Mouse (Mus musculus): Measurements from ENCODE around the gene Dhx34.

Gene Dhx34

DNA sequence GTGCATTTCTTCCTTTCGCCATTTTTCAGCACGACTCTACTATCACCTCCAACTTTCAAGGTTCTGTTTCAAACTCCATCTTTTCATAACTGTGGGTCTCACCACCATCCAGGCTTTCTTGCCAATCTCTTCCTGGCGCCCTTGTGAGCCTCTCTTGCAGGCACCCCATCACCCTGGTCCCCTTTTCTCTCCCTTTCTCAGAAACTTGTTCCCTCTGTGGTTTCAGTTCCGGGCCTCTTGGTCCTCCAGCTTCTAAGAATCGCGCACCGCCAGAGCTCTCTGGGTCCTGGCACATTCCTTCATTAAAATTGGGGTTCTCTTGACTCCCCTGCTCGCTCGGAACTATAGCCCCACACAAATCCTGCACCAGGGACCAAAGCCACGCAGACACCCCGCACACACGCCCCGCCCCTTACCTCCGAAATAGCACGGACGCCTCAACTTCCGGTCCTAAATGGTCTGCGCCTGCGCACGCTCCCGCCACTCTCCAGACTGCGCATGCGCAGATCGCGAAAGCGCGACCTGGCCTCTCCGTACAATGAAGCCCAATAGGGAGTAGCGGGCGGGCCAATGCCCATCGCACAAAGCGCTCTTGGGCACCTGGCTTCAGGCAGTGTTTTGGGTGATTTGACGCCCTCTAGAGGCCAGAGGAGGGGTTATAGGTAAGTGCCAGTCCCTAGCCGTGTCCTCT lies at the start of gene Dhx34:
Gene Dhx34 (minus strand): TSS at position 456 of the 691 bp plus-strand sequence.
- no peak for TF ChIP-seq GATA4 (IDR thresholded peaks at IDR 0.05; ENCODE audit: insufficient replicate concordance, low read length)

DNA sequence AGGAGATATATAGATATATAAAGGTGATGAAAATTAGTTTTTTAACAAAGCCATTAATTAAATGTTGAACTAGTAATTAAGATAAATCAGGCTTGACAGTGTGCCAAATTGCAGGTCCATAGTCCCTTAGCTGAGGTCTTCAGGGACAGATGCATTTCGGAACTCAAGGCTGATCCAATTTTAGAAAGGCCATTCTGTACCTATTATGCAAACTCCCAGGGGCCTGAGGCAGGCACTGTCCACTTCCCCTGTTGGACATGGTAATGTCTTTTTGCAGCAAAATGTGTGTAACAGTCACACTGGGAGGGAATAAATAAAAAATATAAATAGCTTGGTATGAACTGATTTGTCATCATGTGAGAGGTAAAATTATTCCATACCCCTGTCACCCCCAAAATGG lies 49.3 kb upstream of the Dhx34 start:
- no peak for TF ChIP-seq GATA4 (IDR thresholded peaks at IDR 0.05; ENCODE audit: insufficient replicate concordance, low read length)

DNA sequence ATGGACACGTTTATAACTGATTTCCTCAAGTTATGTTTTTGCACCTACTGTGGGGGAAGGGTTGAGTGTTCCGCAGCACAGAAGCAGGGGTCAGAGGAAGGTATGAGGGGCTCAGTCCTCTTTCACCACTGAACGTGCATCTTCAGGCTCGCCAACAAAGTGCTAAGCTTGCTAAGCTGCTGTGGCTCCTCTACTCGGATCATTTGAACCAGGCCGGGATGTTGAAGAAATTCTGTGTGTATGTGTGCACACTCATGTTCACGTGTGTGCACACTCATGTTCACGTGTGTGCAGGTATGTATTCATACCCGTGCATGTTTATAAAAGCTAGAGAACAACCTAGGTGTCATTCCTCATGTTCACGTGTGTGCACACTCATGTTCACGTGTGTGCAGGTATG lies 44.0 kb upstream of the Dhx34 start:
- TF ChIP-seq GATA4 (IDR thresholded peaks at IDR 0.05; ENCODE audit: insufficient replicate concordance, low read length), result no peak

DNA sequence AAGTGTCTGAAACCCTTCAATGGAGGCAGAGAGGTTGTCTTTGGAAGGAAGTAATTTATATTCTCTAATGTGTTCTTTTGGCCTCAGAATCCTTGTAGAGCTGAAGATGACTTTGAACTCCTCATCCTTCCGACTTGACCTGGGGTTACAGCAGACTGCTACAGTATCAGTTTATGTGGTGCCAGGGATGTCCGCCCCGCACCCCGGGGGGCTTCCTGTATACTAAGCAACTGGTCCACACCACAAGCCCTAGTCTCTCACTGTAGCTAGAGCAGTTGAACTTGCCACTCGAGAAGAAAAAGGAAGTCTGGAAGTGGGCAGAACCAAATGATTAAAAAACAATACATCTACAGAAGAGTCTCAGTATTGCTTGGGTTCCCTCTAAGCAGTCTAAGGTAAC lies 42.0 kb upstream of the Dhx34 start:
- no peak for TF ChIP-seq GATA4 (IDR thresholded peaks at IDR 0.05; ENCODE audit: insufficient replicate concordance, low read length)

DNA sequence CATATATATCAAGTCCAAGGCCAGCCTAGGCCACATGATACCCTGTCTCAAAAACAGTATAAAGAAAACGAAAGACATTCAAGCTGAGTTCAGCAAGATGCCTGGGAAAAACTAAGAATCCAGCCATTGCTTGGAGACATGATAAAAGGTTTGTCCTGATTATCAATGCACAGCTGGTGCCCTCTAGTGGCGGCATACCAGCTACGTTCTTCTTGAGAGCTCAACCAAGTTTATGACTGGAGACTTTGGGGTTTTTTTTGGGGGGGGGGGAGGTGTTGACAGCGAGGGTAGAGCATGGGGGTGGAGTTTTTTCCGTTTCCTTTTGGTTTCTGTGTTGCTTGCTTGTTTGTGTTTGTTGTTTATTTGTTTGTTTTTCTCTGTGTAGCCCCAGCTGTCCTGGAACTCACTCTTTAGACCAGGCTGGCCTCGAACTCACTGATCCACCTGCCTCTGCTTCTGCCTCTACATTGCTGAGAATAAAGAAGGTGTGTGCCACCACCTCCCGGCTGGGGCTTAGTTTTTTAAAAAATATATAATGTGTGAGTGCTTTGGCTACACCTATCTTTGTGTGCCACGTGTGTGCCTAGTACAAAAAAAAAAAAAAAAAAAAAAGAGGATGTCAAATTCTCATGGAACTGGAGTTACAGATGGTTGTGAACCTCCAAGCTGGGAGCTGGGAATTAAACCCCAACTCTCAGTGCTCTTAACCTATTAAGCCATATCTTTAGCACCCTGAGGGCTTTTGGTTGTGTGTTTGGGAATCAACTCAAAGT lies 41.4 kb upstream of the Dhx34 start:
- peak; percentile 44; the same call in 1 of the 2 replicates for TF ChIP-seq GATA4 (IDR thresholded peaks at IDR 0.05; ENCODE audit: insufficient replicate concordance, low read length)

DNA sequence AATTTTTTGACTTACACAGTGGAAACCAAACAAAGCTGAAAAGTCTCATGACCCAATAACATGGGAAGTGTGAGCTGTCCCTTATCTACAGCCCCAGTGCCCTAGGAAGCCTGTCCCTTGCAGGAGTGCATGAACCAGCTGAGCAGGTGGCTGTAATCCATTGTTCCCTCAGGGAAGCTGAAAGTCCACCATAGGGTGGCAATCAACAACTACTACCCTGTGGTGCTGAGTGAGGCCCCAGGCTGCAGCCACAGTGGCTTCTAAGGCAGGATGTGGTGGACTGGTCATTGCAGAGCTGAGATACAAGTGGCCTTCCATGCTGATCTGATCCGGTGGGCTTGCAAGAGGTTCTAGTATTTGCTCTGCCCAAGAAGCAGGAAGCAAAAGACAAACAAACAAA lies 39.3 kb upstream of the Dhx34 start:
- TF ChIP-seq GATA4 (IDR thresholded peaks at IDR 0.05; ENCODE audit: insufficient replicate concordance, low read length), result peak; percentile 18; the same call in 1 of the 2 replicates

DNA sequence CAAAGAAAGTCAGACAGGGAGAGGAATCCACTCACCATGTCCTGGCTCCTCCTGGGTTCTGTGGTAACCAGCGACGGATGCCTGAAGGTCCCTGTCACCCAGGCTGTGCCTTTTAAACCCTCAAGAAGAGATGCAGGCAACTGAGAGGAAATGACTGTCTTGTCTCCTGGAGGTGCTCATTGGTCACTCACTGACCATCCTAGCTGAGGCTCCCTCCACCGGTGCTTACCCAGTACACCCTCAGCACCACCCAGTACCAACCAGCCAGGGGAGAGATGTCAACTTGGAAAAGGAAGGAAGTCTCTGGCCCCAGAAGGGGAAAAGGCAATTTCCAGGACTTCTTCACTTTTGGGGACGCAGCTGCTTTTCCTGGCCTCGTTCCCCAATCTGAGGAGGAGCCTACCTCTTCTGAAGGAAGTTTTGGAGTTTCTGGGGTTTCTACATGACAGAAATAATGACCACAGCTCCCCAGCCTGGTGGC lies 37.3 kb upstream of the Dhx34 start, which contains the start of gene C5ar1:
Gene C5ar1 (minus strand): TSS at position 431 of the 481 bp plus-strand sequence.
- no peak for TF ChIP-seq GATA4 (IDR thresholded peaks at IDR 0.05; ENCODE audit: insufficient replicate concordance, low read length)

DNA sequence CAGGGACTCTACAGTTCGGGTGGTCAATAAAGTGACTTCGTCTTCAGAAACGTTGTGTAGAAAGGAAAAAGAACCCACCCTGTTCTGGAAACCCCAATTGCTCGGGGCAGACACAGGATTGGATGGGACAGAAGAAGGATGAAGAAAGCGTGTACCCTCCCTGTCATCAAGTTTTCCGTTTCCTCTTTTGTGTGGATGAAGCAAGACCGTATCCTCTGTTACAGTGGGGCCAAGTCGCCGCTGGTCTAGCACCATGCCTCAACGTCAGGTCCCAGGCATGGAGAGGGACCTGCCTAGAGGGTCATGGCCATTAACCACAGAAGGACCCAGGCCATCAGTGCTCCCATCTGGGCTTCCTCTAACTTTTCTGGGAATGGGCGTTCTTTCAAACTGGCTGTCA lies 36.0 kb upstream of the Dhx34 start:
- no peak for TF ChIP-seq GATA4 (IDR thresholded peaks at IDR 0.05; ENCODE audit: insufficient replicate concordance, low read length)

DNA sequence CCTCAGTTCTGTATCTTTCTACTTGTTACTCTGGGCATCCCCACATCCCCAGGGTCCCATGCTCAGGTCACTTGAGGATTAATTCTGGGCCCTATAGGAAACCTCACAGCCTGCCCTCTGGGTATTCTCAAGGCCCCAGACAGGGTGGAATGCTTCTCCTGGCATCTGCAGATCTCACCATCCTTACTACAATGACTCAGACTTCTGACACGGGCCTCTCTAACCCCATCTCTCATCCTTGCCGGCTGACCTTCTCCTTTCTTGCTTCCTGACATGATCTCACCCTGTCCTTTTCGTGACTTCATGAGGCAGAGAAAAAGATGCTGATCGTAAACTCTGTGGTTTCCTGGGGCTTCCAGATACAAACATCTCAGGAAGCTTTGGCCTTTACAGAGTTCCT lies 32.4 kb upstream of the Dhx34 start:
- no peak for TF ChIP-seq GATA4 (IDR thresholded peaks at IDR 0.05; ENCODE audit: insufficient replicate concordance, low read length)

DNA sequence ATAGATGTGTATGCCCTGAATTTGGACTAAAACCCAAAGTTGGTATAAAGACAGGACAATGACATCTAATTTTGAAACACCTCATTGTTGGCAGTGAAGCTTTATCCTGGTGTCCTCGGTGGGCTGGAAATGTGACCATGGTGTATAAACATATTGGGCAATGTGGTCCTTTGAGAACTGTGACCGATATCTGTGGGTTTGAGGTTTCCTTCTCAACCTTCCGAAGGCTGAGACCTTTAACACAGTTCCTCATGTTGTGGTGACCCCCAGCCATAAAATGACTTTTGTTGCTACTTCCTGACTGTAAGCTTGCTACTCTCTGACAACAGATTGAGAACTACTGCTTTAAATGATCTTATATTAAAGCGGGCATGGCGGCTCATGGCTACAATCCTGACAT lies 28.9 kb upstream of the Dhx34 start:
- TF ChIP-seq GATA4 (IDR thresholded peaks at IDR 0.05; ENCODE audit: insufficient replicate concordance, low read length), result no peak

DNA sequence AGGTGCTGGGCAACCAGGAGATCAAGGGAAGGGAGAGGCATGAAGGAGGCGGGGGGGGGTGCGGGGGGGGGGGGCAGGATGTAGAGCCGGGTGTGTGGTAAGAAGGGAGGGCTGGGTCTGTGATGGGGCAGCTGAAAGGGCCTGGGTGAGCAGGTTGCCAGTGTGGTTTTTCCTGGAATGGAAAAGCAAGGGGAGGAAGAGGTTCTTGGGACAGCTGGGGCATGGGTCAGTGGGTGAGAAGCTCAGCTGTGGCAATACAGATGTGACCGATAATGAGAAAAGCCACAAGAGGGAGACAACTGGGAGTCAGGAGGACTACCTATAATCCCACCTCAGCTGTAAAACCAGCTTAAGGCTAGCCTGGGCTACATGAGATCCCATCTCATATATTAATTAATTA lies 24.1 kb upstream of the Dhx34 start:
- no peak for TF ChIP-seq GATA4 (IDR thresholded peaks at IDR 0.05; ENCODE audit: insufficient replicate concordance, low read length)

DNA sequence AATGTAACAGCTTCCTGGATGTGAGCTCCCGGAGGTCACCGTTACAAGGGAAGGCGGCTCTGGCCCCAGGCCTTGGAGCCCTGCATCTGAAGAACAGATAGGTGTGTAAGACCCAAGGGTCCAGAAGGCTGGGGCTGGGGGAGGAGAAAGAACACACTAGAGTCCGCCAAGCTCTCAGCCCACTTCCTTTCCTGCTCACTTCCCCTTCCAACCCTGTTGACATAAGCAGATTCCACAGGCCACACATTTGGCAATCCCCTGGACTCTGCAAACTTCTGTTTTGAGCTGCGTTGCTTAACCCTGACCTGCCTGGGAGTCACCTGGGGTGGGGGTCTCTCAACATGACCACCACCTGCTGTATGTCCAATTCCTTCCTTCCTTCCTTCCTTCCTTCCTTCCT lies 22.2 kb upstream of the Dhx34 start, which contains the start of gene C5ar2:
Gene C5ar2 (minus strand): TSS at position 88 of the 400 bp plus-strand sequence.
- no peak for TF ChIP-seq GATA4 (IDR thresholded peaks at IDR 0.05; ENCODE audit: insufficient replicate concordance, low read length)

DNA sequence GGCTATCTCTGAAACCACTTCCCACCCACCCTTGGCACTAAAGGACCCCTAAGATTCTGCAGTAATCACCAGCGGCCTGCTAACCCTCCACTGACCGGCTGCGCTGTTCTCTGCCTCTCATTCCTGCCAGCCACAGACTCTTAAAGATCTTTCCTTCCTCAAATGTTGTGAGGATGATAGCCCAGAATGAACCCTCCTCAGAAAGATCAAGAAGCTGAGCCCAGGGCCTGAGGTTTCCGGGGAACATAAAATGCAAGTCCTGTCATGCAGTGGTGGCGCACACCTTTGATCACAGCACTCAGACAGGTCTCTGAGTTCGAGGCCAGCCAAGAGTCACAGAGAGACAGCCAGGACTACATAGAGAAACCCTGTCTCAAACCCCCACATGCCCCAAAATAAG lies 20.4 kb upstream of the Dhx34 start:
- no peak for TF ChIP-seq GATA4 (IDR thresholded peaks at IDR 0.05; ENCODE audit: insufficient replicate concordance, low read length)

DNA sequence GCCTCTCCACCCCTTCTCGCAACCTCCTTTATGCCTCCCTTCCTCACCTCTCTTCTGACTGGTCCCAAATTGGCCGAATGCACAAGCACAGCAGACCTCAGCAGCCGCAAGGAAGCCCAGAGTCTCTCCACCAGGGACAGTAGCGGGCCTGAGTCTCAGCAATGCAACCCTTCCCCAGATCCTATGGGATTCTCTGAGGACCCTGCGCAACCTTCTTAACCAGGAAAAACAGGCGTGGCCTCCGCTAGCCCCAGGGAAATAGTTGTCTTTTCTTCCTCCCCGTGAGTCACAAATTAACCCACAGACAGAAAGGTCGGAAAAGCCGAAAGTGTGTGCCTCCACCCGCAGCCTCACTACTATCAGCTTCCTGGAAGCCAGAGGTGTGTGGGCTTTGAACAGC lies 19.9 kb upstream of the Dhx34 start:
- TF ChIP-seq GATA4 (IDR thresholded peaks at IDR 0.05; ENCODE audit: insufficient replicate concordance, low read length), result no peak

DNA sequence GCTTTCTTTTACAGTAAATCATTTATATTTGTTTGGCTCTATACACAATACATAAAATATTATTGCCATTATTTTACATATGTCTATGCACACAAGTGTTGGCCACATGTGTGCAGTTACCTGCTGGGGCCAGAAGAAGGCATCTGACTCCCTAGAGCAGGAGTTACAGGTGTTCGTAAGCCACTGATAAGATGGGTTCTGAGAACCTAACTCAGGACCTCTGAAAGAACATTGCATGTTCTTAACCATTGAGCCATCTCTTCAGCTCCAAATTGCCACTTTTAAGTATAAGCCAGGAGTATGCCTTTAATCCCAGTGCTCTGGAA lies 19.1 kb upstream of the Dhx34 start:
- no peak for TF ChIP-seq GATA4 (IDR thresholded peaks at IDR 0.05; ENCODE audit: insufficient replicate concordance, low read length)

DNA sequence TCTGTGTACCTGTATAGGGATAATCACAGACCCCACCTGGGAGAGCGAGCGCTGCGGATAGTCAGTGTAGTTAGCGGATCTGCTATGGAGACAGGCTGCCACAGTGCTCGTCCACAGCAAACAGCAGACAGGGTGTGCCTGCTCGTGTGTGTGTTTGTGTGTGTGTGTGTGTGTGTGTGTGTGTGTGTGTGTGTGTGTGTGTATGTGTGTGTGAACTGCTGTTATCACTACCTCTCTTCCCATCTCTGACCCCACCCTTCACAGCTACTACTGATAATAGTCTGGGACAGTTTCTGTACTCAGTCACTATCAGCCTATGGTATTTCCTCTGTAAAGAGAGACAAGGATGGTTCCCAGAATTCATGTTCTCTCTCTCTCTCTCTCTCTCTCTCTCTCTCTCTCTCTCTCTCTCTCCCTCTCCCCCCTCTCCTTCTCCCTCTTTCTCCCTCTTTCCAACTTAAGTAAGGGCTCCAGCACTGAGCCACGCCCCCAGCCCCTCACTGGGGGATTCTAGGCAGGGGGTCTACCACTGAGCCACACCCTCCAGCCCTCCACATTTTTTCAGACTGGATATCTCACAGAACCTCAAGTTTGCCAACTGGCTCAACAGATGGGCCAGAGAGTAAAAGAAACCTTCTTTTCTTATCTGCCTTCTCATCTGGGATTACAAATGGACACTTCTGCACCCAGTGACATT lies 18.6 kb upstream of the Dhx34 start:
- TF ChIP-seq GATA4 (IDR thresholded peaks at IDR 0.05; ENCODE audit: insufficient replicate concordance, low read length), result peak; percentile 98

Measured in liver, adult (tissue).